Mouse (Mus musculus) embryonic facial prominence, embryonic 11.5 days (tissue): ENCODE results near the gene Apoe. TPM values are rescaled to one million over a fixed set of nuclear protein-coding genes. Genes with fewer than 3 reads are reported as not detected.
A peak's percentile ranks its signal among the peaks of the same experiment; 100 is the strongest.

ENCODE experiments used
- ATAC-seq: fragments of 200-750 bp; cut with Nextera tagmentation; replicated peaks from 2 replicates; pipeline ENCODE4 v1.8.0; 2017; ENCODE audit warnings: low read depth; ENCODE audit not compliant: insufficient number of reproducible peaks, low FRiP score, low TSS enrichment
- DNase-seq: peaks from one replicate; pipeline ENCODE4 v3.0.0-alpha.2; 2015; ENCODE audit warnings: low spot score
- H3K27ac ChIP-seq: fragments of 300-500 bp; sonication (generic); replicated peaks from 2 replicates; pipeline ENCODE4 v1.5.1; 2014; ENCODE audit warnings: mild to moderate bottlenecking, low read depth, low read length, control low read depth
- H3K27me3 ChIP-seq: fragments of 300-500 bp; sonication (generic); 2 replicates; pipeline ENCODE4 v1.6.1; 2014; ENCODE audit warnings: mild to moderate bottlenecking, low read length, moderate library complexity, mixed read lengths; ENCODE audit not compliant: control insufficient read depth, insufficient read depth
- H3K36me3 ChIP-seq: fragments of 300-500 bp; sonication (generic); replicated peaks from 2 replicates; pipeline ENCODE4 v1.6.1; 2014; ENCODE audit warnings: low read depth, mild to moderate bottlenecking, low read length, moderate library complexity, mixed read lengths; ENCODE audit not compliant: control insufficient read depth, insufficient read depth
- H3K4me1 ChIP-seq: fragments of 300-500 bp; sonication (generic); 2 replicates; pipeline ENCODE4 v1.6.1; 2014; ENCODE audit warnings: low read length, mixed read lengths; ENCODE audit not compliant: control insufficient read depth, insufficient read depth
- H3K4me2 ChIP-seq: fragments of 300-500 bp; sonication (generic); 2 replicates; pipeline ENCODE4 v1.6.1; 2014; ENCODE audit warnings: low read depth, mild to moderate bottlenecking, control low read depth, low read length, moderate library complexity
- H3K4me3 ChIP-seq: fragments of 300-500 bp; sonication (generic); 2 replicates; pipeline ENCODE4 v1.5.1; 2014; ENCODE audit warnings: low read depth, low read length, control low read depth
- H3K9ac ChIP-seq: fragments of 300-500 bp; sonication (generic); replicated peaks from 2 replicates; pipeline ENCODE4 v1.6.1; 2014; ENCODE audit warnings: mild to moderate bottlenecking, control low read depth, low read length
- H3K9me3 ChIP-seq: fragments of 300-500 bp; sonication (generic); replicated peaks from 2 replicates; pipeline ENCODE4 v1.6.1; 2016; ENCODE audit warnings: mild to moderate bottlenecking, low read length, inconsistent platforms, mixed read lengths; ENCODE audit not compliant: control insufficient read depth
- WGBS: fragments of 180-500 bp; shearing (Covaris S2); extraction: QIAGEN DNeasy Blood & Tissue Kit; methylation state at CpG from one replicate; pipeline ENCODE4 v1.1.7; 2014; 5-methylcytosine and 5-hydroxymethylcytosine counted together
- polyA plus RNA-seq: library from polyadenylated mRNA; unstranded; fragments of >200 nt; fragmentation: Nextera tagmentation; extraction: Ambion mirVana; gene quantifications from 2 replicates; pipeline ENCODE4 v1.2.1, GENCODE M21; 2014

The Apoe gene
- polyA plus RNA-seq, 1 experiment from 2014 or later = 180 TPM

GRCm38 (mm10) chr7:19713598-19713997, 14.6 kb upstream of the Apoe start:
- H3K4me3 ChIP-seq = no peak overlapping the region
- H3K27me3 ChIP-seq = no peaks in the 10 kb centered on the region
- no peak overlapping the region for H3K4me2 ChIP-seq
- no peak for DNase-seq
- no peak overlapping the region for H3K9ac ChIP-seq
- no peak overlapping the region for H3K27ac ChIP-seq
- H3K36me3 ChIP-seq = peaks cover 3% of the 10 kb centered on the region
- no peaks in the 10 kb centered on the region for H3K9me3 ChIP-seq
- peaks cover 4% of the 10 kb centered on the region; the same call in 1 of the 2 replicates for H3K4me1 ChIP-seq
- no peak for ATAC-seq
- 82% methylated on average over 9 of the region's 9 CpGs for WGBS

- Histone ChIP-seq H3K36me3 (peaks cover 3% of the 10 kb centered on the region), H3K4me1 (peaks cover 4% of the 10 kb centered on the region; the same call in 1 of the 2 replicates), H3K9ac (no peak overlapping the region), H3K27ac (no peak overlapping the region), H3K4me2 (no peak overlapping the region), H3K27me3 (no peaks in the 10 kb centered on the region), H3K9me3 (no peaks in the 10 kb centered on the region), H3K4me3 (no peak overlapping the region)
- 57% methylated on average over 4 of the region's 4 CpGs for WGBS
- ATAC-seq (no peak), DNase-seq (peak; percentile 48)
Measured at GRCm38 (mm10) chr7:19713196-19713595, 14.2 kb upstream of the Apoe start.

- Histone ChIP-seq H3K4me2 (no peak overlapping the region), H3K4me3 (no peak overlapping the region), H3K36me3 (peaks cover 3% of the 10 kb centered on the region), H3K27me3 (no peaks in the 10 kb centered on the region), H3K27ac (no peak overlapping the region), H3K4me1 (peaks cover 4% of the 10 kb centered on the region; the same call in 1 of the 2 replicates), H3K9ac (no peak overlapping the region), H3K9me3 (no peaks in the 10 kb centered on the region)
- ATAC-seq (no peak), DNase-seq (peak; percentile 34)
- 72% methylated on average over 4 of the region's 4 CpGs for WGBS
Measured at GRCm38 (mm10) chr7:19712414-19712813, 13.4 kb upstream of the Apoe start.

- 90% methylated on average over 10 of the region's 10 CpGs for WGBS
- Histone ChIP-seq H3K9ac (no peak overlapping the region), H3K4me2 (no peak overlapping the region), H3K36me3 (peaks cover 3% of the 10 kb centered on the region), H3K27ac (no peak overlapping the region), H3K9me3 (no peaks in the 10 kb centered on the region), H3K27me3 (no peaks in the 10 kb centered on the region), H3K4me1 (no peaks in the 10 kb centered on the region; the same call in 1 of the 2 replicates), H3K4me3 (no peak overlapping the region)
- DNase-seq (no peak), ATAC-seq (no peak)
Measured at GRCm38 (mm10) chr7:19710650-19711049, 11.7 kb upstream of the Apoe start.

GRCm38 (mm10) chr7:19705271-19705670, 6.3 kb upstream of the Apoe start:
- Histone ChIP-seq H3K27me3 (no peaks in the 10 kb centered on the region), H3K4me2 (no peak overlapping the region), H3K27ac (no peak overlapping the region), H3K9me3 (no peaks in the 10 kb centered on the region), H3K9ac (no peak overlapping the region), H3K4me3 (no peak overlapping the region), H3K4me1 (0 out of 2 replicates have a peak, but pooled peaks cover 3% of the 10 kb centered on the region), H3K36me3 (peaks cover 3% of the 10 kb centered on the region)
- ATAC-seq (no peak), DNase-seq (no peak)
- WGBS = 92% methylated on average over 7 of the region's 7 CpGs

- H3K4me3 ChIP-seq = no peak overlapping the region
- H3K4me2 ChIP-seq = no peak overlapping the region
- no peaks in the 10 kb centered on the region for H3K9me3 ChIP-seq
- H3K27ac ChIP-seq = no peak overlapping the region
- ATAC-seq (no peak), DNase-seq (no peak)
- no peaks in the 10 kb centered on the region for H3K27me3 ChIP-seq
- peaks cover 3% of the 10 kb centered on the region for H3K36me3 ChIP-seq
- WGBS = 92% methylated on average over 4 of the region's 4 CpGs
- no peak overlapping the region for H3K9ac ChIP-seq
- peaks cover 3% of the 10 kb centered on the region; the same call in 1 of the 2 replicates for H3K4me1 ChIP-seq
Measured at GRCm38 (mm10) chr7:19704475-19704874, 5.5 kb upstream of the Apoe start.

- Histone ChIP-seq H3K4me2 (no peak overlapping the region), H3K27me3 (no peaks in the 10 kb centered on the region), H3K4me3 (no peak overlapping the region), H3K9me3 (no peaks in the 10 kb centered on the region), H3K9ac (no peak overlapping the region), H3K4me1 (peaks cover 5% of the 10 kb centered on the region; the same call in 1 of the 2 replicates), H3K27ac (no peak overlapping the region), H3K36me3 (no peaks in the 10 kb centered on the region; the same call in none of the 2 replicates)
- ATAC-seq (no peak), DNase-seq (no peak)
- WGBS = 92% methylated on average over 16 of the region's 16 CpGs
Measured at GRCm38 (mm10) chr7:19702859-19703555, 4.0 kb upstream of the Apoe start.

GRCm38 (mm10) chr7:19701069-19701761, 2.2 kb upstream of the Apoe start:
- Histone ChIP-seq H3K4me3 (no peak overlapping the region), H3K9ac (peak overlapping the region; percentile 32; the same call in 1 of the 2 replicates), H3K9me3 (no peaks in the 10 kb centered on the region), H3K4me1 (peaks cover 5% of the 10 kb centered on the region; the same call in 1 of the 2 replicates), H3K36me3 (peaks cover 4% of the 10 kb centered on the region), H3K27me3 (no peaks in the 10 kb centered on the region), H3K4me2 (no peak overlapping the region), H3K27ac (no peak overlapping the region)
- 29% methylated on average over 22 of the region's 22 CpGs for WGBS
- ATAC-seq (peak; percentile 46; the same call in 1 of the 2 replicates), DNase-seq (peak; percentile 75)
